In the genomic region with DNA sequence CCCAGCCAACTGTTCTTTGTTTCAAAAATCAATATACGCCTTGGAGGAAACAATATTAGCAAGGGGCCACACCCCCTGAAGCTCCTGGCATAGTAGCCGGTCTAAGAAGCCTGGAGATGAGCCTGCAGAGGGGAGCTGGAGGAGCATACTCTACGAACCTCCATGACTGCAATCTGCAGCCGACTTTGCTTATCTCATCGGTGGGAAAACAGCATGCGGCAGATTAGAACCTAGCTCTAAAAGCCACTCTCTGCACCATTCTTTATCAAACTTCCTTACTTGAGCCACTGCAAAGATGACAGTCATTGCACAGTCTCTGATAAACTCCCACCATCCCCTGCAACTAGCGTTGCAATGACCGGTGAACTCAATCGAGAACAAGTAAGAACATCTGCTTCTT, we compare ENCODE assay signal across 10 mouse cellular contexts.
DNase-seq lines count a peak whose midpoint lies in the region; ATAC-seq and TF ChIP-seq lines count a peak whose summit lies in the region.
"Had no signal": no experiment of that assay in that cellular context is flagged by ENCODE, and none has a peak within 500 bp of the region (broad histone marks: within the 10 kb centered on the region; RNA-seq: fewer than 3 reads in every experiment).

No protein-coding gene starts in this region.

- no peak for TF ChIP-seq CTCF in heart, postnatal 0 days (IDR thresholded peaks at IDR 0.05; ENCODE audit: low read depth)
- TF ChIP-seq CTCF in brain, embryonic 14.5 days (IDR thresholded peaks at IDR 0.05; ENCODE audit: borderline replicate concordance, extremely low read depth, insufficient read depth, insufficient read length): no peak
- no peak for TF ChIP-seq CTCF in cerebellum, adult 2 months (IDR thresholded peaks at IDR 0.05; ENCODE audit: borderline replicate concordance, insufficient read depth, low read depth, low read length)

- H3K27ac ChIP-seq in heart, postnatal 0 days (ENCODE audit: low read depth): peak overlapping the region; percentile 82
- no peak overlapping the region for H3K27ac ChIP-seq in liver, embryonic 16.5 days (ENCODE audit: low read length)
- H3K27ac ChIP-seq in cerebellum, adult 2 months (ENCODE audit: insufficient read depth, low read length): no peak overlapping the region
- H3K27ac ChIP-seq: kidney, postnatal 0 days had no signal

- H3K9ac ChIP-seq in heart, postnatal 0 days (replicated peaks; ENCODE audit: low read depth, low read length): no peak overlapping the region
- no peak overlapping the region for H3K9ac ChIP-seq in liver, embryonic 16.5 days (ENCODE audit: low read depth, low read length)

- H3K4me1 ChIP-seq in heart, postnatal 0 days (ENCODE audit: control insufficient read depth, insufficient read depth): peaks cover 54% of the 10 kb centered on the region
- peaks cover 8% of the 10 kb centered on the region for H3K4me1 ChIP-seq in liver, embryonic 16.5 days (ENCODE audit: control insufficient read depth, low read depth, low read length)
- 0 out of 2 replicates have a peak, but pooled peaks cover 2% of the 10 kb centered on the region for H3K4me1 ChIP-seq in cerebellum, adult 2 months (ENCODE audit: control insufficient read depth, insufficient read depth, low read length)

- no peak for TF ChIP-seq EP300 in heart, postnatal 0 days (IDR thresholded peaks at IDR 0.05; ENCODE audit: low read depth)

- no peak overlapping the region for H3K4me3 ChIP-seq in heart, postnatal 0 days (ENCODE audit: low read depth, low read length)
- no peak overlapping the region for H3K4me3 ChIP-seq in liver, embryonic 16.5 days (ENCODE audit: low read depth, low read length)
- no peak overlapping the region for H3K4me3 ChIP-seq in cerebellum, adult 2 months (replicated peaks; ENCODE audit: insufficient read depth, low read depth, low read length)

- no peak for TF ChIP-seq POLR2A in brain, embryonic 14.5 days (IDR thresholded peaks at IDR 0.05; ENCODE audit: borderline replicate concordance, extremely low read depth, insufficient read depth, insufficient read length, poor library complexity, severe bottlenecking)
- TF ChIP-seq POLR2A in cerebellum, adult 2 months (IDR thresholded peaks at IDR 0.05; ENCODE audit: borderline replicate concordance, insufficient read depth, low read length): no peak

- no peaks in the 10 kb centered on the region for H3K9me3 ChIP-seq in heart, postnatal 0 days (replicated peaks; ENCODE audit: control insufficient read depth, low read length)
- no peaks in the 10 kb centered on the region for H3K9me3 ChIP-seq in liver, embryonic 16.5 days (replicated peaks; ENCODE audit: control insufficient read depth, low read length)

- H3K36me3 ChIP-seq in heart, postnatal 0 days (replicated peaks; ENCODE audit: control insufficient read depth, insufficient read depth, low read length): no peaks in the 10 kb centered on the region
- no peaks in the 10 kb centered on the region for H3K36me3 ChIP-seq in liver, embryonic 16.5 days (ENCODE audit: control insufficient read depth, insufficient read depth)

- WGBS in heart, postnatal 0 days: 4% methylated on average over 9 of the region's 9 CpGs
- WGBS in liver, embryonic 16.5 days (ENCODE audit: insufficient replicate concordance): 7% methylated on average over 9 of the region's 9 CpGs
- WGBS in cerebellum, adult 2 months: 70% methylated on average over 9 of the region's 9 CpGs

- peak overlapping the region; percentile 37 for H3K4me2 ChIP-seq in heart, postnatal 0 days (ENCODE audit: low read depth, low read length)
- H3K4me2 ChIP-seq in liver, embryonic 16.5 days (ENCODE audit: low read depth, low read length): no peak overlapping the region

- intact Hi-C loops in heart, postnatal 25 days (cut with DNase I): no loop called here

- ATAC-seq in heart, postnatal 0 days (ENCODE audit: insufficient read depth, low read depth): no peak
- 0 out of 2 replicates have a peak, but pooled peaks have one; percentile 45 for ATAC-seq in liver, embryonic 16.5 days (ENCODE audit: low read depth)
- ATAC-seq: activated CD4-positive, CD25-positive, alpha-beta regulatory T cell, adult 4 months had no signal

- H3K27me3 ChIP-seq in heart, postnatal 0 days (ENCODE audit: control insufficient read depth, insufficient read depth, low read length): no peaks in the 10 kb centered on the region
- no peaks in the 10 kb centered on the region for H3K27me3 ChIP-seq in liver, embryonic 16.5 days (ENCODE audit: control insufficient read depth, insufficient read depth, low read depth, low read length)
- no peaks in the 10 kb centered on the region for H3K27me3 ChIP-seq in cerebellum, adult 2 months (ENCODE audit: control insufficient read depth, insufficient read depth, low read length)

- DNase-seq in heart, postnatal 0 days (ENCODE audit: low spot score): no peak
- DNase-seq in heart, postnatal 25 days (ENCODE audit: low spot score): no peak
- peak; percentile 89 for DNase-seq in 416B (ENCODE audit: low read depth)
- peak; percentile 35 for DNase-seq in brain, embryonic 14.5 days (ENCODE audit: low read depth)
- DNase-seq in gastrocnemius, postnatal 25 days: no peak
- DNase-seq in cerebellum, adult 2 months: no peak
- DNase-seq: lung, postnatal 10 days had no signal

Comparison
In these comparisons a context has a peak if more than half of its experiments do, and no peak if none do; other contexts are left out.
1. DNase-seq: peak in 416B (single experiment) and brain, embryonic 14.5 days (single experiment); none in heart, postnatal 0 days (single experiment), heart, postnatal 25 days (single experiment), gastrocnemius, postnatal 25 days (single experiment) and cerebellum, adult 2 months (0 of 2).